Mouse (Mus musculus) left cerebral cortex, adult 8-10 months (tissue): ENCODE measurements around the gene Antxr2. TPM values are rescaled to one million over a fixed set of nuclear protein-coding genes. Genes with fewer than 3 reads are reported as not detected.

Experiments used
- DNase-seq, 2 experiments: peaks; one replicate each; pipeline ENCODE4 v3.0.0; 2022; ENCODE audit warnings: low spot score in 2 of 2
- total RNA-seq, 4 experiments: library from RNA; stranded (reverse); gene quantifications; 2 replicates each; pipeline ENCODE4 v1.2.4; 2022

Antxr2 gene
- total RNA-seq, 4 experiments from 2014 or later = 1.4 to 2.7 (median 1.7) TPM

GRCm38 (mm10) chr5:97839924-97840279 is 190.9 kb downstream of the Antxr2 start:
- no peak for DNase-seq

- no peak for DNase-seq
Measured at GRCm38 (mm10) chr5:97839271-97839923, 191.4 kb downstream of the Antxr2 start.

GRCm38 (mm10) chr5:97837333-97837732 is 193.5 kb downstream of the Antxr2 start:
- no peak for DNase-seq

GRCm38 (mm10) chr5:97835418-97835817 is 195.4 kb downstream of the Antxr2 start:
- DNase-seq = no peak

GRCm38 (mm10) chr5:97834770-97835169 is 196.1 kb downstream of the Antxr2 start:
- DNase-seq = no peak

Other genes starting within 250 kb of the Antxr2 start
- gene Prdm8, start 136.2 kb upstream of the Antxr2 start, total RNA-seq = 10 to 100 TPM; 18.7 to 25.6 (median 20.5) TPM
- gene Fgf5, start 223.1 kb upstream of the Antxr2 start, total RNA-seq = 1 to 10 TPM; 2.4 to 3.5 (median 3.0) TPM